Mouse (Mus musculus) stomach, postnatal 0 days (tissue): ENCODE results near the gene Ptprcap. TPM values are rescaled to one million over a fixed set of nuclear protein-coding genes. Genes with fewer than 3 reads are reported as not detected.
A peak's percentile ranks its signal among the peaks of the same experiment; 100 is the strongest.

ENCODE experiments used
- ATAC-seq: fragments of 200-750 bp; cut with Nextera tagmentation; 2 replicates; pipeline ENCODE4 v1.8.0; 2017; ENCODE audit not compliant: low FRiP score, low TSS enrichment
- DNase-seq: peaks from one replicate; pipeline ENCODE4 v3.0.0-alpha.2; 2016; ENCODE audit warnings: low spot score
- H3K27ac ChIP-seq: fragments of 300-500 bp; sonication (generic); replicated peaks from 2 replicates; pipeline ENCODE4 v1.5.1; 2014; ENCODE audit warnings: mild to moderate bottlenecking, control low read depth
- H3K27me3 ChIP-seq: fragments of 300-500 bp; sonication (generic); 2 replicates; pipeline ENCODE4 v1.6.1; 2014; ENCODE audit warnings: low read length; ENCODE audit not compliant: control insufficient read depth, insufficient read depth
- H3K36me3 ChIP-seq: fragments of 300-500 bp; sonication (generic); 2 replicates; pipeline ENCODE4 v1.6.1; 2014; ENCODE audit warnings: low read length, mixed read lengths; ENCODE audit not compliant: control insufficient read depth, insufficient read depth
- H3K4me1 ChIP-seq: fragments of 300-500 bp; sonication (generic); replicated peaks from 2 replicates; pipeline ENCODE4 v1.6.1; 2014; ENCODE audit warnings: antibody characterized with exemption; ENCODE audit not compliant: control insufficient read depth, insufficient read depth
- H3K4me2 ChIP-seq: fragments of 300-500 bp; sonication (generic); replicated peaks from 2 replicates; pipeline ENCODE4 v1.6.1; 2014; ENCODE audit warnings: low read depth, mild to moderate bottlenecking, control low read depth, moderate library complexity
- H3K4me3 ChIP-seq: fragments of 300-500 bp; sonication (generic); 2 replicates; pipeline ENCODE4 v1.5.1; 2014; ENCODE audit warnings: low read depth, low read length, control low read depth
- H3K9ac ChIP-seq: fragments of 300-500 bp; sonication (generic); 2 replicates; pipeline ENCODE4 v1.6.1; 2014; ENCODE audit warnings: mild to moderate bottlenecking, low read length, control low read depth, mixed read lengths
- H3K9me3 ChIP-seq: fragments of 300-500 bp; sonication (generic); 2 replicates; pipeline ENCODE4 v1.6.1; 2016; ENCODE audit warnings: low read length; ENCODE audit not compliant: control insufficient read depth
- CTCF ChIP-seq: IDR thresholded peaks from 2 replicates; pipeline ENCODE4 v1.5.1; 2016; ENCODE audit warnings: antibody characterized with exemption, low read depth, mild to moderate bottlenecking, moderate library complexity
- EP300 ChIP-seq: optimal IDR thresholded peaks from 2 replicates; pipeline ENCODE3; 2016; ENCODE audit warnings: antibody characterized with exemption
- WGBS: fragments of 180-500 bp; shearing (Covaris S2); extraction: QIAGEN DNeasy Blood & Tissue Kit; methylation state at CpG from one replicate; pipeline ENCODE4 v1.1.7; 2014; 5-methylcytosine and 5-hydroxymethylcytosine counted together
- polyA plus RNA-seq: library from polyadenylated mRNA; unstranded; fragments of >200 nt; fragmentation: Nextera tagmentation; extraction: Ambion mirVana; gene quantifications from 2 replicates; pipeline ENCODE4 v1.2.1, GENCODE M21; 2015

Ptprcap gene
- polyA plus RNA-seq, 1 experiment from 2014 or later = 1.3 TPM

DNA sequence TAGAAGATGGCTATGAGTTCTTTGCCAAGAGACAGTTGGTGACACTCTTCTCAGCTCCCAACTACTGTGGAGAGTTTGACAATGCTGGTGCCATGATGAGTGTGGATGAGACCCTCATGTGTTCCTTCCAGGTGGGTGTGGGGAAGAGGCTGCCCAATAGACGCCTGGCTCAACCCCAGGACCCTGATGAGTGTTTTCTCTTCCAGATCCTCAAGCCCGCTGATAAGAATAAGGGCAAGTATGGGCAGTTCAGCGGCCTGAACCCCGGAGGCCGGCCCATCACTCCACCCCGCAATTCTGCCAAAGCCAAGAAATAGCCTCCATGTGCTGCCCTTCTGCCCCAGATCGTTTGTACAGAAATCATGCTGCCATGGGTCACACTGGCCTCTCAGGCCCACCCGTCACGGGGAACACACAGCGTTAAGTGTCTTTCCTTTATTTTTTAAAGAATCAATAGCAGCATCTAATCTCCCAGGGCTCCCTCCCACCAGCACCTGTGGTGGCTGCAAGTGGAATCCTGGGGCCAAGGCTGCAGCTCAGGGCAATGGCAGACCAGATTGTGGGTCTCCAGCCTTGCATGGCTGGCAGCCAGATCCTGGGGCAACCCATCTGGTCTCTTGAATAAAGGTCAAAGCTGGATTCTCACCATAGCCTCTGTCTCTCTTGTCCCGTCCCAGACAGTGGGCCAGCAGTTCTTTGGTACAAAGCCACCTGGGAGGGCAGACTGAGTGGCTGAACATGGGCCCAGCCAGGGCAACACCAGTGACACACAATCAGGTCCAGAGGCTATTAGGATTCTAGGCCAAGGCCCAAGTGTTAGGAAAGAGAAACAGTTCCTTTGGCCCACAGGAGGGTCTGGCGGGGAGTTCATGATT is 41.6 kb downstream of the Ptprcap start:
- Histone ChIP-seq H3K36me3 (peaks cover 23% of the 10 kb centered on the region), H3K4me3 (no peak overlapping the region), H3K27ac (no peak overlapping the region), H3K4me2 (no peak overlapping the region), H3K27me3 (no peaks in the 10 kb centered on the region), H3K4me1 (peaks cover 3% of the 10 kb centered on the region), H3K9ac (no peak overlapping the region), H3K9me3 (no peaks in the 10 kb centered on the region)
- ATAC-seq (no peak), DNase-seq (no peak)
- 81% methylated on average over 12 of the region's 12 CpGs for WGBS
- no peak for TF ChIP-seq CTCF
- TF ChIP-seq EP300 = no peak

GRCm38 (mm10) chr19:4196048-4196447 is 42.6 kb downstream of the Ptprcap start:
- no peak for TF ChIP-seq EP300
- TF ChIP-seq CTCF = no peak
- Histone ChIP-seq H3K4me1 (peaks cover 7% of the 10 kb centered on the region), H3K4me2 (no peak overlapping the region), H3K9me3 (no peaks in the 10 kb centered on the region), H3K27ac (no peak overlapping the region), H3K36me3 (peaks cover 23% of the 10 kb centered on the region), H3K27me3 (no peaks in the 10 kb centered on the region), H3K4me3 (no peak overlapping the region), H3K9ac (no peak overlapping the region)
- no peak for ATAC-seq
- no peak for DNase-seq
- 61% methylated on average over 2 of the region's 2 CpGs for WGBS

- Histone ChIP-seq H3K4me2 (no peak overlapping the region), H3K36me3 (peaks cover 23% of the 10 kb centered on the region), H3K9me3 (no peaks in the 10 kb centered on the region), H3K27ac (no peak overlapping the region), H3K4me3 (no peak overlapping the region), H3K4me1 (peaks cover 7% of the 10 kb centered on the region), H3K9ac (no peak overlapping the region), H3K27me3 (no peaks in the 10 kb centered on the region)
- DNase-seq = no peak
- TF ChIP-seq CTCF = no peak
- no peak for TF ChIP-seq EP300
- no peak for ATAC-seq
- 32% methylated on average over 5 of the region's 5 CpGs for WGBS
Observed at GRCm38 (mm10) chr19:4196548-4196947, 43.1 kb downstream of the Ptprcap start.

DNA sequence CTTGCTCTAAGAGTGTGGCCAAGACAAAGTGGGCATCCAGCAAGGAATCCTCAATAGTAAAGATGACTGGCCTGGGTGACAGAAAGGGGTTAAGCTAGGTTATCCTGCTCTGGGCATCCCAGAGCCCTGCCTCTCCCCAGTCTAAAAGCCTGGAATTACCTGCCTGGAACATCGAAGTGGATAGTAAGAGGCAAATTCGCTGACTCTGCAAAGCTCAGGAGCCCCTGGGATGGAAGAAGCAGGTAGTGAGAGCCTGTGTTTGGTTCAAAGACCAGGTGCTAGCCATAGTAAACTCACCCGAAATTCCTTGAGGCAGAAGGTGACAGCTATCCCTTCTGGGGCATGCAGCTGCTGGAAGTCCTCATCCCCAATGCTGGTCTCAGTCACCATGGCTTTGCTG is 43.8 kb downstream of the Ptprcap start:
- Histone ChIP-seq H3K4me1 (peaks cover 7% of the 10 kb centered on the region), H3K27me3 (no peaks in the 10 kb centered on the region), H3K4me3 (no peak overlapping the region), H3K9me3 (no peaks in the 10 kb centered on the region), H3K36me3 (peaks cover 23% of the 10 kb centered on the region), H3K4me2 (no peak overlapping the region), H3K27ac (no peak overlapping the region), H3K9ac (no peak overlapping the region)
- no peak for ATAC-seq
- WGBS = 53% methylated on average over 3 of the region's 3 CpGs
- TF ChIP-seq EP300 (no peak), CTCF (no peak)
- DNase-seq = no peak

DNA sequence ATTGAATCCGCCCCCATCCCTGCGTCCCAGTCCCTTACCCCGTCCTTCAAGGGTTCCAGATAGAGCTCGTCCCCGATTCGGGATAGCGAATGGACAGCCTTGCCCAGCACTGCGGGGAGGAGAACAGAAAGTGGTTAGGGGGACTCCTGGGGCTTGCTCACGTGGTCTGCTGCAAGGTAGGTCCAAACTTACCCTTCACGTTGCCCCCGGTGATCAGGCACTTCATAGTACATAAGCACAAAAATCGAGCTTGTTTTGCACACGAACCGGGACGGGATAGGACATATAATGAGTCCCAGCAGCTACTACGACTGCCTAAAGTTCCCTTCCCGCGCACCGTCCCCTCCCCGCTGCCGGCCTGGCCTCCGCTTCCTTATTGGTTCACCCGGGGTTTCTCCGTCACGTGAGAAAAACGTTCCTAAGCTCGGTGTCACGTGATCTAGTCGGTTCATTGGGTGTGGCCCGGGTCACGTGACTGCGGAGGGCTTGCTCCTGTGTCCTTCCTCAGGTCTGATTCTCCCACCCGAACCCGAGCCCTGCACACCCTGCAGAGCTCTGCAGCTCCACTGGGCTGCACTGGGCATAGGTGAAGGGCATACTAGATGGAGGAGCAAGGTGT is 48.0 kb downstream of the Ptprcap start, which contains the start of gene Rad9a:
Rad9a (minus strand) TSS at position 372 of the 619 bp plus-strand sequence.
- peaks cover 4% of the 10 kb centered on the region for H3K36me3 ChIP-seq
- H3K4me1 ChIP-seq = peaks cover 4% of the 10 kb centered on the region
- H3K27ac ChIP-seq = peak within 1 kb of the TSS; percentile 73
- H3K9me3 ChIP-seq = no peaks in the 10 kb centered on the region
- 0 out of 2 replicates have a peak, but pooled peaks have one; percentile 18 for TF ChIP-seq CTCF
- no peak for TF ChIP-seq EP300
- DNase-seq (peak; percentile 96), ATAC-seq (peak; percentile 79)
- no peaks in the 10 kb centered on the region; the same call in 1 of the 2 replicates for H3K27me3 ChIP-seq
- H3K4me2 ChIP-seq = peak within 1 kb of the TSS; percentile 92
- under 1% methylated on average over 34 of the region's 34 CpGs for WGBS
- H3K4me3 ChIP-seq = peak within 1 kb of the TSS; percentile 54
- H3K9ac ChIP-seq = peak within 1 kb of the TSS; percentile 77
